Mouse (Mus musculus): ENCODE data around the gene Ikzf5.

DNA sequence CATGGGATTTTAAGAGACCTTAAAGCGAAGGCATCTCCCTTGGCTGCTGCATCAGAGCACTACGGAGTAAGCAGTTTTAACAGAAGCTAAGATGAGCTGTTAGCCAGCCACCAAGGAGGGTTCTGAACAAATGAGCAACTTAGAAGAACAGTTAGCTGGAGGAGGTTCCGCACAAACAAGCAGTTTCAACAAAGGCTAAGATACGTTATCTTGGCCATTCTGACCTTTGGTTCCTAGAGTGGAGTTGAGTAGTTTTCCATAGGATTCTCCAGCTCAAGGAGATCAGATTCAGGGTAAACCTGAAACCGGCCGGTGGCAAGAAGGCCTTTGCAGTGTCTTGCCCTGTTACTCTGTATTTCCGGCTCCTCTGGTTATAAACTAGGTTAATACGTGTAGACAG is 46.2 kb downstream of the Ikzf5 start:
- TF ChIP-seq CTCF (IDR thresholded peaks at IDR 0.05; ENCODE audit: extremely low read depth, insufficient read length, insufficient replicate concordance, low read depth, low read length): no peak
- TF ChIP-seq POLR2A (IDR thresholded peaks at IDR 0.05; ENCODE audit: low read depth, low read length): no peak

Data from small intestine, adult 2 months (tissue).